Mouse (Mus musculus): ENCODE measurements around the gene Kcna5. TPM values are rescaled to one million over a fixed set of nuclear protein-coding genes. Genes with fewer than 3 reads are reported as not detected.
A peak's percentile ranks its signal among the peaks of the same experiment; 100 is the strongest.

The Kcna5 gene
- polyA plus RNA-seq (2015; fragmentation: Nextera tagmentation; extraction: Ambion mirVana): 3.9 and 4.4 TPM in 2 replicates

DNA sequence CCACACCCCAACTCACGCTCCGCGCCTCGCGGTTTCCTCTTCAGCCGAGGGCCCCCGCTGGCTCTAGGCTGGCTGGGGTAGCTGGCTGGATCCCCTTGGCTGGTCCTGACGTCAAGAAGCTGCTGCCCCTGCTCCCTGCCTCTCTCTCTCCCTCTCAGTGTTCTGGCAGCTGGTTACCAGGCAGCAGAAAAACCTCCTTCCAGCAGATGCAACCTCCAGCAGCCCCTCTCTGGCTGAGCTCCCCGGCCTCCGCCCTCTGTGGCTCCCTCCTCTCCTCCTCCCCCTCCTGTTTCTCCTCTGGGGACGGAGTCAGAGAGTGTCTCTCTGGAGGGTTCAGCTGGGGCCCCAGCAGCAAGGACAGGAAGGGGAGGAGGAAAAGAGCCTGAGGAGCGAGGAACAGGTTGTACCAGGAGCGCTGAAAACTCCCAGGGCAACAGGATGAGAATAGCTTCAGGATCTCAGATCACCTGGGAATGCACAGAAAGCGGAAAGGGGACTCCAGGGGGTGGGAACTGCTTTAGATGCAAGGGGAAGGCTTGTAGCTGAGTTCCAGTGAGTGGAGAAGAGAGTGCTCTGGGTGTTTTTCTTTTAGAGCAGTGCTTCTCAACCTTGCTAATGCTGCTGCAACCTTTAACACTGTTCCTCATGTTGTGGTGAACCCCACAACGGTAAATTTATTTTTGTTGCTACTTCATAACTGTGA is at the start of gene Kcna5:
Gene Kcna5 (minus strand): TSS at position 205 of the 703 bp plus-strand sequence.
- WGBS: 2% methylated on average over 15 of the region's 15 CpGs
- Histone ChIP-seq H3K4me3 (peak within 1 kb of the TSS; percentile 36), H3K27ac (peak within 1 kb of the TSS; percentile 52; the same call in 1 of the 2 replicates), H3K9ac (peak within 1 kb of the TSS; percentile 50), H3K27me3 (peaks cover 27% of the 10 kb centered on the region), H3K4me1 (peaks cover 24% of the 10 kb centered on the region), H3K4me2 (replicated peaks) (peak within 1 kb of the TSS; percentile 71), H3K36me3 (no peaks in the 10 kb centered on the region), H3K9me3 (no peaks in the 10 kb centered on the region)
- ATAC-seq (ENCODE audit: low FRiP score, low read depth): peak; percentile 78

DNA sequence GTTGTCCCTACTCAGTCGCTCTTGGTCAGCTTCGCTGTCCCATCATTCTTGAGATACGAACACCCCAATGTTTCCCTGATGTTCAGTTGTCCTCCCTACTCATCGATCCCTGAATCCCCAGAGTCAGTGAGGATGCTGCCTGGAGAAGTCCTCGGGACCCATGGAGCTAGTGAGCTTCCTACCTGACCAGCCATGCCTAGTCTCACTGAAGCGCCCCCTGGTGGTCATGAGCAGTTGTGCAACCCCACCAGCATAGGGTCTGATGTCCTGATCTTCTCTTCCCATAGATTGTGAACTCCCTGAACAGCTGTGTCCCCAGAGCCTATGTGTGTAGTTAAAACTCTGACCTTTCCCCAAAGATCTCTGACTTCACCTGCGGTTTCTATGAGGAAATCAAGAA is 47.9 kb upstream of the Kcna5 start:
- Histone ChIP-seq H3K4me3 (no peak overlapping the region), H3K9ac (no peak overlapping the region), H3K4me1 (peaks cover 4% of the 10 kb centered on the region), H3K27ac (no peak overlapping the region), H3K9me3 (no peaks in the 10 kb centered on the region), H3K36me3 (no peaks in the 10 kb centered on the region), H3K4me2 (replicated peaks) (no peak overlapping the region), H3K27me3 (0 out of 2 replicates have a peak, but pooled peaks cover 4% of the 10 kb centered on the region)
- no peak for ATAC-seq (ENCODE audit: low FRiP score, low read depth)
- 61% methylated on average over 7 of the region's 7 CpGs for WGBS

DNA sequence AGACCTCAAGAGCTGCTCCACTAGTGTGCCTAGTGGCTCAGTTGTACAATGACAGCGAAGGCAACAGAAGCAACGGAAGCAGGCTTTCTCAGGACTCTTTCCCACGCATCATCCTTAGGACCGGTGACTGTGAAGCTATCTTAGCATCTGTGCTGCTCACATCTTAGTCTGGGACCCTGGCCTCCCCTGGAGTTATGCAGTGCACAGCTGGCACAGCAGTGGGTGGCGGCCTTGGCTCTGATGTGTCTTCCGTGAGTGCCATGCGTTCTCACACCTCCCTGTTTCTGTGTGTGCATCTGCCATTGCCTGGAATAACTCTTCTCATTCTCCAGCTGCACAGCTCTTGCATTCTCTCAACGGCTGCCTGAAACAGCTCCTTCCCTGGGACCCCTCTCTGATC is 46.4 kb upstream of the Kcna5 start:
- no peak overlapping the region for H3K4me2 ChIP-seq (replicated peaks)
- no peak overlapping the region for H3K9ac ChIP-seq
- no peaks in the 10 kb centered on the region for H3K4me1 ChIP-seq
- no peak overlapping the region for H3K27ac ChIP-seq
- 0 out of 2 replicates have a peak, but pooled peaks cover 4% of the 10 kb centered on the region for H3K27me3 ChIP-seq
- no peak for ATAC-seq (ENCODE audit: low FRiP score, low read depth)
- H3K9me3 ChIP-seq: no peaks in the 10 kb centered on the region
- H3K4me3 ChIP-seq: no peak overlapping the region
- H3K36me3 ChIP-seq: no peaks in the 10 kb centered on the region
- 77% methylated on average over 8 of the region's 8 CpGs for WGBS

DNA sequence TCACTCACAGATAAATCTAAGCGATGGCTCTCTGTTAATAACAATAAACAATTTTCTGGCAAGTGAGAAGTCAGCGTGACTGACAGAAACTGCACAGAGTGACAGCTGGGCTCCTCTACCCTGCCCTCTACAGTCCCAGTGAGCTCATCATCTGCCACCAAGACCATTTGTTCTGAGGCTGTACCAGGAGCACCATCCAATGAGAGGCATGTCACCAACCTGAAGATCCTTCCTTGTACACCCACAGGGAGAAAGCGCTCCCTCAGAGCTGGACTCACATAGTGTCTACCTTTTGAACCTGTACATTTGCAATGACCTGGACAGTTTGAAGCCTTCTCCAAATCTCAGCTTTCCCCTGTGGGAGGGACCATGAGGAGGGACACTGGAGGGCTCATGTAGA is 45.4 kb upstream of the Kcna5 start:
- H3K4me1 ChIP-seq: no peaks in the 10 kb centered on the region
- 91% methylated on average over 3 of the region's 3 CpGs for WGBS
- H3K4me2 ChIP-seq (replicated peaks): no peak overlapping the region
- 0 out of 2 replicates have a peak, but pooled peaks cover 4% of the 10 kb centered on the region for H3K27me3 ChIP-seq
- no peak overlapping the region for H3K4me3 ChIP-seq
- no peaks in the 10 kb centered on the region for H3K36me3 ChIP-seq
- H3K9me3 ChIP-seq: no peaks in the 10 kb centered on the region
- ATAC-seq (ENCODE audit: low FRiP score, low read depth): no peak
- no peak overlapping the region for H3K27ac ChIP-seq
- no peak overlapping the region for H3K9ac ChIP-seq

DNA sequence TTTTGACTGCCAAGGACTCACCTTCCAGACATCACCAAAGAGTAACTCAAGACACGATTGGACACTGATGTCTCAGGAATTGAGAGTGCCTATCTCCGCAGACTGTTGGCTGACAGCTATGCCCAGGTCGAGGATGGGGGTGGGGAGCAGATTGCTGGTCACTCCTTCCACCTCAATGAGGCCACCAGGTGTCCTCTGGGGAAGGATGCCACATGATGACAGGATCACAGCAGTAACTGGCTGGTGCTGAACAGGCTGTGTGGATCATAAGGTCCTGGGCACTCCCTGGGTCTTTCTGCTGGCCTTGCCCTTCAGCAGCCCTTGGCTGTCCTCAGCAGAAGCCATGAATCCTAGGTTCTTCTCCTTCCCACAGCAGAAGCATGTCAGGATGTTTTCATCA is 42.2 kb upstream of the Kcna5 start:
- Histone ChIP-seq H3K4me1 (no peaks in the 10 kb centered on the region), H3K4me2 (replicated peaks) (no peak overlapping the region)

DNA sequence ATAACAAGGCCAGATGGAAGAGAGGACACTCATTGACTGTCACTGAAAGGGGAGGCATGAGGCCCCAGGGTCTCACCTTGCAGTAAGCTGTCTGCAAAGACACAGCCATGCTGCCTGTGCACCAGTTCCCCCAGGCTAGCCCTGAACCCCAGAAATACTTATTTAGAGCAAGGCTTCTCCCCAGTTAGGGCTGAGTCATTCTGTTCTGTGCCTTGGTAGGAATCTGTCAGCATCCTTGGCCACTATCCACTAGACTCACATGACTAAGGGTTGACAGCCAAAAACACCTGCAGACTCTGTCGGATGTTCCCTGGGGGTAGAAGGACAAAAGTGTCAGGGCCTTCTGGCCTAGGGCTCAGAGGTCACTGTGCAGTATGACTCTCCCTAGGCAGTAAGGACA is 41.4 kb upstream of the Kcna5 start:
- no peaks in the 10 kb centered on the region for H3K36me3 ChIP-seq
- no peak for ATAC-seq (ENCODE audit: low FRiP score, low read depth)
- H3K9me3 ChIP-seq: no peaks in the 10 kb centered on the region
- no peak overlapping the region for H3K4me3 ChIP-seq
- 0 out of 2 replicates have a peak, but pooled peaks cover 4% of the 10 kb centered on the region for H3K27me3 ChIP-seq
- 76% methylated on average over 1 of the region's 1 CpGs for WGBS
- no peak overlapping the region for H3K4me2 ChIP-seq (replicated peaks)
- H3K9ac ChIP-seq: no peak overlapping the region
- no peak overlapping the region for H3K27ac ChIP-seq
- H3K4me1 ChIP-seq: no peaks in the 10 kb centered on the region

More for the DNA sequence above, 42.2 kb upstream of the Kcna5 start:
- H3K27ac ChIP-seq: no peak overlapping the region
- H3K36me3 ChIP-seq: no peaks in the 10 kb centered on the region
- H3K9ac ChIP-seq: no peak overlapping the region
- H3K27me3 ChIP-seq: 0 out of 2 replicates have a peak, but pooled peaks cover 4% of the 10 kb centered on the region
- 84% methylated on average over 3 of the region's 3 CpGs for WGBS
- H3K9me3 ChIP-seq: no peaks in the 10 kb centered on the region
- no peak overlapping the region for H3K4me3 ChIP-seq
- ATAC-seq (ENCODE audit: low FRiP score, low read depth): no peak

DNA sequence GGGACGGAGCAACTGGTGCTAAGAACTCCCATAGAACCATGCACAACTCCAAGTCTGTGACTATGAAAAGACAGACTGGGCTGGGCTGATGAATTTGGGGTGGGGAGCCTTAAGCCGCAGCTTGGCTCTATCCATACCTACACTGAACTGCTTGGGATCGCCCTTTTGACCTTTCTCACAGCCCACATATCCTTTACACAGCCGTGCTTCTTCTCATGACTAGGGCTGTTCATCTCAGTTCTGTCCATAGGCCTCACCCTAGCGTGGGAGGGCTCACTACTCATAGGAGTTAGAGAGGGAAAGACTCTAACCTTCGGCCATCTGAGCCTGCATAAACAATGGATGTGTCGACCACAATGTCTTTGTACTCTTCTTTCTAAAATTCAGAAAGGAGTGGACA is 39.6 kb upstream of the Kcna5 start:
- H3K9me3 ChIP-seq: no peaks in the 10 kb centered on the region
- 83% methylated on average over 7 of the region's 7 CpGs for WGBS
- ATAC-seq (ENCODE audit: low FRiP score, low read depth): no peak

DNA sequence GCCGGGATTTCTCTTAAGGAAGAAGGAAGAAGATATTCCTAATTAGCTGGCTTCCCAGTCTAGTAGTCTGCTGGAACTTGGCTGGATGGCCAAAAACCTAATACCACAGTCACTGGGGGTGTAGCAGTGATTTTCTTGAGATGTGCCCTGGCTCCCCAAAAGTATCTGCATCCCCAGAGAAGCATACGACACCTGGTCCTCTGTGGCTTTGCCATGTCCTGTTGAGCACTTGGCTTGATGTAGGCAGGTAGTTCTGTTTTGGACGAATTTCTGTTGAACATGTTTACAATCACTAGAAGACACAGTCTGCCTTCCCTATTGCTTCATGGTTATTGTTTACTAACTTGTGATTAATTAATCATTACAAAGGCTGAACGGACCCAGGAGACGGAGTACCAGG is 37.8 kb upstream of the Kcna5 start:
- Histone ChIP-seq H3K9me3 (no peaks in the 10 kb centered on the region), H3K4me3 (no peak overlapping the region), H3K27me3 (no peaks in the 10 kb centered on the region), H3K27ac (no peak overlapping the region), H3K9ac (no peak overlapping the region), H3K36me3 (no peaks in the 10 kb centered on the region), H3K4me1 (no peaks in the 10 kb centered on the region), H3K4me2 (replicated peaks) (no peak overlapping the region)
- ATAC-seq (ENCODE audit: low FRiP score, low read depth): no peak
- 88% methylated on average over 5 of the region's 5 CpGs for WGBS

More for the DNA sequence above, 39.6 kb upstream of the Kcna5 start:
- no peak overlapping the region for H3K9ac ChIP-seq
- H3K4me1 ChIP-seq: no peaks in the 10 kb centered on the region
- H3K36me3 ChIP-seq: no peaks in the 10 kb centered on the region
- H3K27me3 ChIP-seq: no peaks in the 10 kb centered on the region
- H3K4me2 ChIP-seq (replicated peaks): no peak overlapping the region
- no peak overlapping the region for H3K4me3 ChIP-seq
- H3K27ac ChIP-seq: no peak overlapping the region

DNA sequence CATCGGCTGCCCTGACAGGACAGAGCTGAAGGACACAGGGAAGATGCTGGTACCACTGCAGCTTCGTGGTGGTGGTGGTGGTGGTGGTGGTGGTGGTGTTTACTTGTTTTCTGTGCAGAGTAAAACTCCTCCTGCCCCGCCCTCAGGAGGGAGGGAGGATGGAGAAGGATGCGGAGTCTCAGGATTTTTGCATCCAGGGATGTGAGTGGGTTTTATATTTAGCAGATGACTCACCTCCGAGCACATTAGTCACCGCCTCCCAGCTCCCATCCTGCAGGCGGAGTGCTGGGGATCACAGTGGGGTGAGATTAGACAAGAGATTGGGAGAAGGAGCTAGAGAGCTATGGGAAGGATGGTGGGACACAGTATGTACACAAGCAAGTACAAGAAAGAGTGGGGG is 34.6 kb upstream of the Kcna5 start:
- no peaks in the 10 kb centered on the region for H3K9me3 ChIP-seq
- no peak overlapping the region for H3K9ac ChIP-seq
- no peak overlapping the region for H3K4me3 ChIP-seq
- H3K27ac ChIP-seq: no peak overlapping the region
- no peaks in the 10 kb centered on the region for H3K36me3 ChIP-seq
- no peak for ATAC-seq (ENCODE audit: low FRiP score, low read depth)
- H3K4me1 ChIP-seq: no peaks in the 10 kb centered on the region
- H3K4me2 ChIP-seq (replicated peaks): no peak overlapping the region
- WGBS: 71% methylated on average over 7 of the region's 7 CpGs
- no peaks in the 10 kb centered on the region for H3K27me3 ChIP-seq

DNA sequence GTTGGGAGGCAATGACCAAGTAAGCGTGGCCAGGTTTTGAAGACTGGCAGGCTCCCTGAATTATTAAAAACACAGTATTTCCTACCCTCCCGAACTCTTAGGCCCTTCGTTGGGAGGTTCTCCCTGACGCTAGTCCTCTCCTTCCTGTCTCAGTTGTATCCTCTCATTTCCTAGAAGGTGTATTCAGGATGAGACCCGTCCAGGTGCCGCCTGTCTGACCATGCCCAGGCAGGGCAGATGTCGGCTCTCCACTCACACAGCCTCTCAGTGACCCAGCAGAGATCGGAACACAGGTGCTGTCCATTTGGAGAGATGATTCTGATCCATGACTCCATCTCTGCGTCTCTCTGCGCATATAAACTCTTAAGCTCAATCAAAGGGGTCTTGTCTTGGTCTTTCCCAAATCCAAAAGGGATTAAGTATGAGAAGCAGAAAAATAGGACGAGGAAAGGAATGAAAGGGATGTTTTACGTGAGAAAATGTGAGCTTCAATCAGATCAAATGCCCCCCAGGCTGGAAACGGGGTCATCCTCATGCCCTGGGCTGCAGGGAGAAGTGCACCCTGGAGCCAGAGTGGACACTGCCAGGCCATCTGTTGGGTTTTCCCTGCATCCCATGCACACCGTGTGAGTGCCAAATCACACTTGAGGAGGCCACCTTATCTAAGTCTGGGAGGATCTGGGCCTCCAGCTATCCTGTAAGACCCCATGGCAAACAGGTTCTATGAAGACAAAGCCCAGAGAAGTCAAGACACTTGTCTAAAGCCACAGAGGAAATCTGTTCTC is 33.0 kb upstream of the Kcna5 start:
- Histone ChIP-seq H3K4me3 (no peak overlapping the region), H3K27ac (no peak overlapping the region), H3K9ac (no peak overlapping the region), H3K9me3 (no peaks in the 10 kb centered on the region), H3K4me1 (no peaks in the 10 kb centered on the region), H3K4me2 (replicated peaks) (no peak overlapping the region), H3K27me3 (no peaks in the 10 kb centered on the region), H3K36me3 (no peaks in the 10 kb centered on the region)
- WGBS: 82% methylated on average over 14 of the region's 14 CpGs
- ATAC-seq (ENCODE audit: low FRiP score, low read depth): no peak

DNA sequence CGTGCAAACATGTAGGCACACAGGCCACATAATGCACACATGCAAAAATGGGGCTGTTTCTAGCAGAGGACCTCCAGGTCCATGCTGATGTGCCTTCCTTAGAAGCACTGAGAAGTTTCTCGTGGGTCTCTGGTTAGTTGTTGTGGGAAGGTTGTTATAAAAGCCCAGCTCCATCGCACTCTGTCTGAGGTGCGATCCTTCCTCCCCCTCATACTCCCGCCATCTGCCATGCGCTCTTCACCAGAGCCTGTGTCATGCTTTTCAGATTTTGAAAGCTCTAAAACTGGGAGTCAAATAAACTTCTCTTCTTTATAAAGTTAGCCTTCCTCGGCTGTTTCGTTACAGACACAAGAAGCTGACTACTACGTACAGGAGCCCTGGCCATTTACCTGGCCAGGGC is 32.1 kb upstream of the Kcna5 start:
- ATAC-seq (ENCODE audit: low FRiP score, low read depth): no peak
- Histone ChIP-seq H3K27me3 (no peaks in the 10 kb centered on the region), H3K27ac (no peak overlapping the region), H3K36me3 (no peaks in the 10 kb centered on the region), H3K4me3 (no peak overlapping the region), H3K4me1 (no peaks in the 10 kb centered on the region), H3K4me2 (replicated peaks) (no peak overlapping the region), H3K9ac (no peak overlapping the region), H3K9me3 (no peaks in the 10 kb centered on the region)
- WGBS: 89% methylated on average over 9 of the region's 9 CpGs

DNA sequence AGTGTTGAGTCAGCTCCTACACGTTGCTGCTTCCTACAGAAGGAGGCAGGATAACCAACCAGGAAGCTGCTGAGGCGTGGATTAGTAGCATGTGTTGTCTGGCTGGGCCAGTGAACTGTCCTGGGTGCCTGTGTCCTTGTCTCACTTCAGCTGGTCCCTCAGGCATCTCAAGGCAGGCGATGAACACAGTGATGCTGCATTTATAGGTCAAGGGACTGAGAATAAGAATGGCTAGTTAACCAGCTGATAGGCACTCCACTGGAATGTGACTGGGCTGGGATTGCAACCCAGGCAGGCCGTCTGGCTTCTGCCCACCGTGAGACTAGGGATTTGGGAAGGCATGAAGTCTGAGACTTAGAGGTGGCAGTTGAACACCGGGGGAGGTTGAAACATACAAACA is 29.2 kb upstream of the Kcna5 start:
- 63% methylated on average over 6 of the region's 6 CpGs for WGBS
- no peak for ATAC-seq (ENCODE audit: low FRiP score, low read depth)
- Histone ChIP-seq H3K4me2 (replicated peaks) (no peak overlapping the region), H3K9me3 (no peaks in the 10 kb centered on the region), H3K4me3 (no peak overlapping the region), H3K36me3 (no peaks in the 10 kb centered on the region), H3K9ac (no peak overlapping the region), H3K27me3 (no peaks in the 10 kb centered on the region), H3K4me1 (peaks cover 8% of the 10 kb centered on the region; the same call in 1 of the 2 replicates), H3K27ac (no peak overlapping the region)
